Mouse (Mus musculus) right cerebral cortex, postnatal 36 days (tissue): ENCODE results near the gene Msi2.
A peak's percentile ranks its signal among the peaks of the same experiment; 100 is the strongest.

ENCODE experiments used
- DNase-seq, 2 experiments: peaks; one replicate each; pipeline ENCODE4 v3.0.0; 2022; ENCODE audit warnings: low spot score in 2 of 2, mixed read lengths in 1 of 2

Msi2 gene

GRCm38 (mm10) chr11:88315393-88315792 is 402.9 kb downstream of the Msi2 start:
- no peak for DNase-seq

- no peak for DNase-seq
These were observed 403.8 kb downstream of the Msi2 start for GRCm38 (mm10) chr11:88314471-88314870.

GRCm38 (mm10) chr11:88313512-88313911 is 404.8 kb downstream of the Msi2 start:
- no peak for DNase-seq

GRCm38 (mm10) chr11:88311606-88312005 is 406.7 kb downstream of the Msi2 start:
- DNase-seq, result no peak

GRCm38 (mm10) chr11:88310773-88311172 is 407.5 kb downstream of the Msi2 start:
- DNase-seq, result no peak

GRCm38 (mm10) chr11:88309059-88309700 is 409.1 kb downstream of the Msi2 start:
- DNase-seq, result no peak

GRCm38 (mm10) chr11:88307616-88308543 is 410.4 kb downstream of the Msi2 start:
- DNase-seq, result no peak

GRCm38 (mm10) chr11:88305759-88306158 is 412.6 kb downstream of the Msi2 start:
- DNase-seq, result no peak

GRCm38 (mm10) chr11:88301619-88302018 is 416.7 kb downstream of the Msi2 start:
- DNase-seq, result no peak

GRCm38 (mm10) chr11:88299345-88299744 is 419.0 kb downstream of the Msi2 start:
- no peak for DNase-seq

GRCm38 (mm10) chr11:88297526-88297925 is 420.8 kb downstream of the Msi2 start:
- no peak for DNase-seq

- DNase-seq, result no peak
These were observed 423.0 kb downstream of the Msi2 start for GRCm38 (mm10) chr11:88295298-88295697.

- no peak for DNase-seq
These were observed 424.0 kb downstream of the Msi2 start for GRCm38 (mm10) chr11:88294394-88294710.

GRCm38 (mm10) chr11:88293631-88294393 is 424.5 kb downstream of the Msi2 start, which contains the start of gene Ccdc182:
Ccdc182 (plus strand) TSS chr11:88294058.
- DNase-seq, result no peak

- peak in 1 of 2 experiments; percentile 7 for DNase-seq
These were observed 426.6 kb downstream of the Msi2 start for GRCm38 (mm10) chr11:88291688-88292087.

GRCm38 (mm10) chr11:88291245-88291644 is 427.1 kb downstream of the Msi2 start:
- no peak for DNase-seq
